Mouse (Mus musculus) stomach, postnatal 0 days (tissue): ENCODE measurements around the gene Ap5z1.

Experiments used
- CTCF ChIP-seq: IDR thresholded peaks from 2 replicates; pipeline ENCODE4 v1.5.1; 2016; ENCODE audit warnings: antibody characterized with exemption, low read depth, mild to moderate bottlenecking, moderate library complexity
- EP300 ChIP-seq: optimal IDR thresholded peaks from 2 replicates; pipeline ENCODE3; 2016; ENCODE audit warnings: antibody characterized with exemption

DNA sequence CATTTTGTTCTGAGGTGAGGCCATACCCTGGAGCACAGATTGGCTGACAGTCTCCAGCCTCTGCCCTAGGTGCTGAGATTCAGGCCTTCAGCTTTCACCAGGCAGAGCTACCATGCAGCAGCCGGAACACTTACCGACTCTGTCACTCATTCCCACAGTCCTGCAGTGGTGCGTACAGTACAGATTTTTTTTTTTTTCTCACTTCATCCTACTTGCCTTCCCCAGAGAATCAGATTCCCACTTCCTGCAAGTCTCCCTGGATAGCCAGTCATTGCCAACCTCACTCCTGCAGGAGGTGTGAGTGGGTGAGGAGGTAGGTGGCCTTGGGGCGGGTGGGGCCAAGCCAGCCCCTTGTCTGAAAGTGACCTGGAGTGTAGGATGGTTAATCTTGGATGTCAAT lies 43.4 kb upstream of the Ap5z1 start:
- TF ChIP-seq CTCF, result no peak
- no peak for TF ChIP-seq EP300
